Mouse (Mus musculus) midbrain, embryonic 10.5 days (tissue): ENCODE results near the gene Rtl5. TPM values are rescaled to one million over a fixed set of nuclear protein-coding genes. Genes with fewer than 3 reads are reported as not detected.

ENCODE experiments used
- DNase-seq: peaks from one replicate; pipeline ENCODE4 v3.0.0-alpha.2; 2017; ENCODE audit warnings: low spot score
- H3K27ac ChIP-seq: fragments of 300-500 bp; sonication (generic); replicated peaks from 2 replicates; pipeline ENCODE4 v1.5.1; 2016; ENCODE audit warnings: mild to moderate bottlenecking
- H3K27me3 ChIP-seq: fragments of 300-500 bp; sonication (generic); 2 replicates; pipeline ENCODE4 v1.6.1; 2016; ENCODE audit warnings: low read depth, mild to moderate bottlenecking; ENCODE audit not compliant: poor library complexity, severe bottlenecking
- H3K36me3 ChIP-seq: fragments of 300-500 bp; sonication (generic); 2 replicates; pipeline ENCODE4 v1.6.1; 2016; ENCODE audit warnings: mild to moderate bottlenecking, moderate library complexity
- H3K4me1 ChIP-seq: fragments of 300-500 bp; sonication (generic); 2 replicates; pipeline ENCODE4 v1.6.1; 2016
- H3K4me3 ChIP-seq: fragments of 300-500 bp; sonication (generic); 2 replicates; pipeline ENCODE4 v1.5.1; 2016; ENCODE audit warnings: mild to moderate bottlenecking, moderate library complexity
- H3K9me3 ChIP-seq: fragments of 300-500 bp; sonication (generic); replicated peaks from 2 replicates; pipeline ENCODE4 v1.6.1; 2016; ENCODE audit warnings: mild to moderate bottlenecking
- WGBS: fragments of 180-500 bp; shearing (Covaris S2); methylation state at CpG from one replicate; pipeline ENCODE4 v1.1.7; 2016; 5-methylcytosine and 5-hydroxymethylcytosine counted together
- polyA plus RNA-seq: library from polyadenylated mRNA; unstranded; fragments of >200 nt; fragmentation: Nextera tagmentation; extraction: Ambion mirVana; gene quantifications from 2 replicates; pipeline ENCODE4 v1.2.1, GENCODE M21; 2016

Gene Rtl5
- polyA plus RNA-seq, 1 experiment from 2014 or later, result 4.0 TPM

DNA sequence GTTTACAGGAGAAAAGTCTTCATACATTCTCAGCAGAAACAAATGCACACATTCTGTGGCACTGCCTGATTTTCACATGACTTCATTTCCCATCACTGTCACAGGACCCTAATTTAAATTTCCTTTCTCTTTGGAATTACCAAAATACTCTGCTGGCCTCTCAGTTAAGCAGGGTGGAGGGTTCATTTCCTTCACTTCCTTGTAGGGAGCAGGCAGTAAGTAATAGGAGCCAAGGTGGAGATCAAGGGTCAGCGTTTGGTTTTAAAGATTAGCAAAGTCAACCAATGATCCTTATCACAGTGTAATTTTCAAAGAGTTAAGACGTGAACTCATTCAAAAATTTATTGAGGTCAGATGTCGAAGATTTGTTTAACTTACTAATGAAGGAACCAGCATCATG lies 46.1 kb downstream of the Rtl5 start:
- H3K9me3 ChIP-seq, result no peaks in the 10 kb centered on the region
- 0 out of 2 replicates have a peak, but pooled peaks cover 2% of the 10 kb centered on the region for H3K4me1 ChIP-seq
- H3K27ac ChIP-seq, result no peak overlapping the region
- 84% methylated on average over 3 of the region's 3 CpGs for WGBS
- no peaks in the 10 kb centered on the region for H3K36me3 ChIP-seq
- no peak for DNase-seq
- H3K4me3 ChIP-seq, result no peak overlapping the region
- peaks cover 99% of the 10 kb centered on the region for H3K27me3 ChIP-seq

DNA sequence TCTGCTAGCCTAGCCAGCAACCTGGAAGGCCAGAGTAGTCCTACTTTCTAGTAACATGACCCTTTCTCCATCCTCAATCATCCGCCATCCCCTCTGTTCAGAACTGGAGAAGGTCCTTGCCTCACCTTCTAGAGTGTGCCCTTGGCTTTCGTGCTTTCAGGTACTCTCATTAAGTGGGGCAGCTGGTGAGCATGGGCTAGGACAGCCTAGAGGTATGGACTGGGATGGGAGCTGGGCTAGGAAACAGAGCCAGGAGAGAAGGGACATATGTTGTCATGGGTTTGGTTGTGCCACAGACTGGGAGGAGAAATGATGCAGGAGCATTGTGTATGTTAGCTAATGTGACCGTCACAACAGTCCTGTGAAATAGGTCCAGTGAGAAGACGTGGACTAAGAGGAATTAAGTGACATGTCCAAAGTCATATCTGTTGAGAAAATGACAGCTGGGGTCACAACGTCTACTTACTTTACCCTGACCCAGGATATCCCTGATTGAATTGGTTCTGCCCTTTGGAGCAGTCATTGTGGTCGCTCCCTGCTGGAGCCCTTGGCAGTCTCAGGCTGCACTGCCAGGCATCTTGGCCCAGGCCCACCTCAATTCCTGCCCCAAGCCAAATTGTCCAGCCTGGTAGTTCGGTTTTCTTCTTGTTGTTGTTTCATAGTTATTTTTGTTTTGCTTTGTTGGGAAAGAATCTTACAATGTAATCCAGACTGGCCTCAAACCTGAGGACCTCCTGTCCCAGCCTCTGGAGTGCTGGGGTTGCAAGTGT lies 51.4 kb downstream of the Rtl5 start:
- peaks cover 96% of the 10 kb centered on the region for H3K27me3 ChIP-seq
- DNase-seq, result no peak
- WGBS, result 81% methylated on average over 7 of the region's 7 CpGs

DNA sequence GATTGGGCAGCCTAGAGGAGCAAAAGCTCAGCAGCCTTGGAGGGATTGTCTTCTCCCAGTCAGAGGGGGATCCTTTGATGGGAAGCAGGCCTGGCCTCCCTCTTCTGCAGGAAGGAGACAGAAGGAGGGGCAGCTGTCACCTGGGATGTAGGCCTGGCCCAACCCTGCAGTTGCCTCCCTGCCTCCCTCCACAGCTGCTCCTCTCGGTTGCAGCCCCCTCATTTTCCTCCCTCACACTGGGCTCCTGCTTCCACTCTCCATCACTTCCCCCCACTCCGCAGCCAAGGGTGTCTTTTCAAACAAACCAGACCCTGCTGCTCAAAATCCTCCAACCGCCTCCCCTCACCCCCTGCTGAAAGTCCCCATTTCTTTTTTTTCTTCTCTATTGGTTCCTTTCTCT lies 52.2 kb downstream of the Rtl5 start:
- Histone ChIP-seq H3K4me3 (no peak overlapping the region), H3K36me3 (no peaks in the 10 kb centered on the region), H3K27ac (no peak overlapping the region), H3K27me3 (peaks cover 96% of the 10 kb centered on the region), H3K4me1 (peaks cover 9% of the 10 kb centered on the region; the same call in 1 of the 2 replicates), H3K9me3 (no peaks in the 10 kb centered on the region)
- 41% methylated on average over 3 of the region's 3 CpGs for WGBS
- DNase-seq, result no peak

More for the DNA sequence above, 51.4 kb downstream of the Rtl5 start:
- Histone ChIP-seq H3K9me3 (no peaks in the 10 kb centered on the region), H3K4me1 (peaks cover 9% of the 10 kb centered on the region; the same call in 1 of the 2 replicates), H3K27ac (no peak overlapping the region), H3K4me3 (no peak overlapping the region), H3K36me3 (no peaks in the 10 kb centered on the region)

DNA sequence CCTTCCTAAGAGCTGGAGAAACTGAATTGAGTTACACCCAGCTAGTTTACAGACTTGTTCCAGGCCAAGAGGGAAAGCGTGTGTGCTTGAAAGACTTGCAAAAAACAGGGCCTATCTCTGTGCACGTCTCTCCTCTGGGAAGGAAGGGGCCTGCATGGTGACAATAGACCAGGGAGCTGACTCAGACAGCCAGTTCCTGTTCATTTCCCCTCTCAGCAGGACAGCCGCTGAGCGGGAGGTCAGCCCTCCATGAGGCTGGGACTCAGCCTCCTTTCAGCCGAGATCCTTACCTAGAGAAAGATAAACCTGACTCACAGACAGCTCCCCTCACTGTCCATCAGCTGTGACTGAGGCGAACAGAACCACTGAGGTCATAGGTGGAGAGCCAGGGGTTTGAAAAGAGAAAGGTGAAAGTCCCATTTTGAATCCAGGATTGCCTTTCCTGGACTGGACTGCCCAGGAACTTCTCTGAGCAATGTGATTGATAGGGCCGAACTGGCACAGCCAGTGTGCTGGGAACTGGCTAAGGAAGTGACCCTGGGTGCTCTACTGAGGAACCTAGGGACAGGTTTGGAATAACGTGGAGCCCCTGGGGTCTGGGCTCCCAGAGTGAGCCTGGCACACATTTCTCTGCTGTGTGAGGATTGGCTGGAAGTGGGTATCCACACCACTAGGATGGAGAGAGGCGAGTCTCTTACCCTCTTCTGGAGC lies 53.7 kb downstream of the Rtl5 start:
- H3K27ac ChIP-seq, result no peak overlapping the region
- no peak overlapping the region for H3K4me3 ChIP-seq
- no peaks in the 10 kb centered on the region for H3K9me3 ChIP-seq
- no peaks in the 10 kb centered on the region for H3K36me3 ChIP-seq
- WGBS, result 42% methylated on average over 9 of the region's 9 CpGs
- no peak for DNase-seq
- H3K4me1 ChIP-seq, result peaks cover 9% of the 10 kb centered on the region; the same call in 1 of the 2 replicates
- peaks cover 96% of the 10 kb centered on the region for H3K27me3 ChIP-seq

Other genes with a start within 250 kb of the Rtl5 start
- 14.0 and 14.1 TPM in 2 replicates for gene Nhsl2, start 221.9 kb downstream of the Rtl5 start, polyA plus RNA-seq
- gene Pin4, start 48.1 kb upstream of the Rtl5 start, polyA plus RNA-seq, result 67.8 and 70.2 TPM in 2 replicates
- 21.2 and 22.9 TPM in 2 replicates for gene Ercc6l, start 85.8 kb upstream of the Rtl5 start, polyA plus RNA-seq
- gene Rps4x, start 118.1 kb upstream of the Rtl5 start, polyA plus RNA-seq, result 581 and 680 TPM in 2 replicates
- 9.4 and 12.5 TPM in 2 replicates for gene Cited1, start 180.9 kb upstream of the Rtl5 start, polyA plus RNA-seq